Comparison of ENCODE assay signal across 9 mouse cellular contexts in the genomic region with DNA sequence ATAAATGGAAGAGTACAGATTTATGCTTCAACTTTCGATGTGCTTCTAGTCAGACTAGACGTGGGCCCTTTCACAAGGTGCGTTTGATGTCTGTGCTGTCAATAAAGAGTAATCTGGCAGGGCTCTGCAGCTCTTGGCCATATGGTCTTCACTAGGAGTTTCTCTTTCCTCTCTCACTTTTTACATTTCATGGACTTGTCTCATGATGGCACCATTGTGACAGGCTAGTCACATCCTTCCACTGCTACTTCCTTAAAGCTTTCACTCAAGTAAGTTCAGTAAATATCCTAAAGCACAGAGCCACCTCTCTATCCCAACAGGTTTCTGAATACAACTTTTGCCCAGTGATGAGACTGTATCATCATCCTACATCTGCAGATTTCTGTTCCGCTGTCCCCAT. TPM values are rescaled to one million over a fixed set of nuclear protein-coding genes. Genes with fewer than 3 reads are reported as not detected.
DNase-seq lines count a peak whose midpoint lies in the region; ATAC-seq lines count a peak whose summit lies in the region.
"Had no signal": no experiment of that assay in that cellular context is flagged by ENCODE, and none has a peak within 500 bp of the region (broad histone marks: within the 10 kb centered on the region; RNA-seq: fewer than 3 reads in every experiment).

No protein-coding gene starts in this region.

- 0 out of 2 replicates have a peak overlapping the region, but pooled peaks have one; percentile 7 for H3K27ac ChIP-seq in liver, embryonic 12.5 days
- no peak overlapping the region; the same call in 1 of the 2 replicates for H3K27ac ChIP-seq in liver, embryonic 11.5 days (ENCODE audit: low read depth, low read length)

- DNase-seq in embryo, embryonic 10 days (ENCODE audit: low spot score), result peak; percentile 30
- no peak for DNase-seq in embryo, embryonic 10.5 days (ENCODE audit: low spot score)
- no peak for DNase-seq in liver, embryonic 11.5 days (ENCODE audit: low spot score)
- DNase-seq in heart, postnatal 4 days, result peak; percentile 37
- no peak for DNase-seq in right cerebral cortex, postnatal 36 days (ENCODE audit: low spot score in 2 of 2)
- no peak for DNase-seq in cerebellum, adult 11-12 months

- no peaks in the 10 kb centered on the region for H3K9me3 ChIP-seq in liver, embryonic 12.5 days (replicated peaks)
- no peaks in the 10 kb centered on the region for H3K9me3 ChIP-seq in liver, embryonic 11.5 days (ENCODE audit: control insufficient read depth, low read length)

- ATAC-seq in liver, embryonic 12.5 days, result no peak
- ATAC-seq in liver, embryonic 11.5 days (replicated peaks; ENCODE audit: low FRiP score), result no peak; the same call in 1 of the 2 replicates
- ATAC-seq in megakaryocyte progenitor cell, adult 5-6 weeks (replicated peaks; ENCODE audit: poor library complexity), result peak; percentile 45

- H3K4me2 ChIP-seq in liver, embryonic 12.5 days, result no peak overlapping the region
- H3K4me2 ChIP-seq in liver, embryonic 11.5 days, result no peak overlapping the region

- H3K27me3 ChIP-seq in liver, embryonic 12.5 days (replicated peaks), result no peaks in the 10 kb centered on the region; the same call in 1 of the 2 replicates
- H3K27me3 ChIP-seq in liver, embryonic 11.5 days (replicated peaks; ENCODE audit: control insufficient read depth, insufficient read depth, low read length), result no peaks in the 10 kb centered on the region

- no peak overlapping the region for H3K9ac ChIP-seq in liver, embryonic 12.5 days
- no peak overlapping the region for H3K9ac ChIP-seq in liver, embryonic 11.5 days (ENCODE audit: low read depth, low read length)

- peaks cover 38% of the 10 kb centered on the region for H3K4me1 ChIP-seq in liver, embryonic 12.5 days
- H3K4me1 ChIP-seq in liver, embryonic 11.5 days (replicated peaks; ENCODE audit: control insufficient read depth, insufficient read depth, low read length), result no peaks in the 10 kb centered on the region; the same call in none of the 2 replicates

- no peaks in the 10 kb centered on the region for H3K36me3 ChIP-seq in liver, embryonic 12.5 days
- no peaks in the 10 kb centered on the region for H3K36me3 ChIP-seq in liver, embryonic 11.5 days (ENCODE audit: control insufficient read depth, insufficient read depth, low read length)

- WGBS in liver, embryonic 12.5 days (ENCODE audit: insufficient replicate concordance), result 54% methylated on average over 4 of the region's 4 CpGs
- WGBS in liver, embryonic 11.5 days, result 60% methylated on average over 4 of the region's 4 CpGs

- no peak overlapping the region for H3K4me3 ChIP-seq in liver, embryonic 12.5 days
- no peak overlapping the region for H3K4me3 ChIP-seq in liver, embryonic 11.5 days (ENCODE audit: low read depth, low read length)
- H3K4me3 ChIP-seq: erythroblast, embryonic 14.5 days had no signal

RNA-seq across cellular contexts. Expression of a gene that starts 35.7 kb away (rescaled TPM):
- 58.1 and 61.5 TPM in 2 replicates for polyA plus RNA-seq in liver, embryonic 12.5 days (2016; fragmentation: Nextera tagmentation; extraction: Ambion mirVana)
- polyA plus RNA-seq in liver, embryonic 11.5 days (2014; fragmentation: Nextera tagmentation; extraction: Ambion mirVana), result 68.4 and 77.1 TPM in 2 replicates
- 10 to 100 TPM; 34.7 to 37.8 TPM for total RNA-seq in heart, postnatal 4 days (2021)
- total RNA-seq in megakaryocyte progenitor cell, adult 5-6 weeks (2015), result 133 and 143 TPM in 2 replicates
- total RNA-seq in megakaryocyte progenitor cell, adult 5-6 weeks (2017), result 116 and 143 TPM in 2 replicates

Comparison
In these comparisons a context has a peak if more than half of its experiments do, and no peak if none do; other contexts are left out.
1. DNase-seq: peak in embryo, embryonic 10 days (single experiment) and heart, postnatal 4 days (single experiment); none in embryo, embryonic 10.5 days (single experiment), liver, embryonic 11.5 days (single experiment), right cerebral cortex, postnatal 36 days (0 of 2) and cerebellum, adult 11-12 months (single experiment).